Mouse (Mus musculus) brain, embryonic 14.5 days (tissue): ENCODE measurements at regions not wholly inside any gene's neighbourhood (a gene's known extent, or its start where the extent isn't known, plus 50 kb on each side); places are given as distances from the start of the nearest gene placed in this dataset.

Experiments
- CTCF ChIP-seq: fragments of 200-500 bp; IDR thresholded peaks from 2 replicates; pipeline ENCODE4 v1.5.1; 2012; ENCODE audit warnings: inconsistent platforms, mild to moderate bottlenecking, moderate library complexity, borderline replicate concordance; ENCODE audit not compliant: insufficient read depth, insufficient read length; ENCODE audit errors: extremely low read depth
- POLR2A ChIP-seq: fragments of 200-500 bp; IDR thresholded peaks from 2 replicates; pipeline ENCODE4 v1.6.1; 2012; ENCODE audit warnings: mild to moderate bottlenecking, inconsistent platforms, borderline replicate concordance; ENCODE audit not compliant: poor library complexity, insufficient read depth, insufficient read length, severe bottlenecking; ENCODE audit errors: extremely low read depth

- TF ChIP-seq CTCF (no peak), POLR2A (no peak)
These were observed 762.1 kb downstream of the Gm826 start for GRCm38 (mm10) chr2:159571862-159572261.
